Mouse (Mus musculus): ENCODE results near the gene Limk2. TPM values are rescaled to one million over a fixed set of nuclear protein-coding genes. Genes with fewer than 3 reads are reported as not detected.

The Limk2 gene
- polyA plus RNA-seq, 1 experiment from 2014 or later, result 62.0 TPM

DNA sequence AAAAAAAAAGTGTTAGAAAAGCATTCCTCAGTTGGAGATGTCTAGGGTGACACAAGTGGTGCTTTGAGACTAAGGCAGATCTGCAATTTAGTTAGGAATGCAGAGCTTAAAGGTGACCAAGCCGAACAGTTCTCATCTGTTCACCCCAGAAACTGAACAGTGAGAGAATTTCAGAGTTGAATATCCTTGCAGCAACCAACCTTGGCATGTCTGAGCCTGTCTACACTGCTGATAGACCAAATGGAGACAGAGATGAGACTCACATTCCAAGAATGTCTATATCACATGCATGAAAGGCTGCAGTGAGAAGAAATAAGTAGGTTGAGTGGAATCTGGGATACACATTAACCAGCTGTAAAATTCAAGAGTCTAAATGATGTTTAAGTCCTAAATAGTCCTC is 28.6 kb upstream of the Limk2 start:
- H3K9me3 ChIP-seq (ENCODE audit: low read length), result no peaks in the 10 kb centered on the region
- no peaks in the 10 kb centered on the region for H3K27me3 ChIP-seq (replicated peaks; ENCODE audit: insufficient read depth, low read length)
- no peak for TF ChIP-seq CTCF (IDR thresholded peaks at IDR 0.05)
- TF ChIP-seq EP300 (IDR thresholded peaks at IDR 0.05), result no peak
- no peaks in the 10 kb centered on the region for H3K4me1 ChIP-seq (ENCODE audit: insufficient read depth, low read depth, low read length)
- no peaks in the 10 kb centered on the region for H3K36me3 ChIP-seq (ENCODE audit: insufficient read depth, low read length)
- no peak overlapping the region for H3K9ac ChIP-seq (replicated peaks; ENCODE audit: low read depth)
- no peak overlapping the region for H3K4me2 ChIP-seq (replicated peaks; ENCODE audit: low read depth, low read length)
- DNase-seq (ENCODE audit: low spot score), result no peak
- no peak for ATAC-seq
- no peak overlapping the region for H3K27ac ChIP-seq (ENCODE audit: low read length)
- H3K4me3 ChIP-seq (ENCODE audit: low read depth, low read length), result no peak overlapping the region
- WGBS, result 88% methylated on average over 1 of the region's 1 CpGs

DNA sequence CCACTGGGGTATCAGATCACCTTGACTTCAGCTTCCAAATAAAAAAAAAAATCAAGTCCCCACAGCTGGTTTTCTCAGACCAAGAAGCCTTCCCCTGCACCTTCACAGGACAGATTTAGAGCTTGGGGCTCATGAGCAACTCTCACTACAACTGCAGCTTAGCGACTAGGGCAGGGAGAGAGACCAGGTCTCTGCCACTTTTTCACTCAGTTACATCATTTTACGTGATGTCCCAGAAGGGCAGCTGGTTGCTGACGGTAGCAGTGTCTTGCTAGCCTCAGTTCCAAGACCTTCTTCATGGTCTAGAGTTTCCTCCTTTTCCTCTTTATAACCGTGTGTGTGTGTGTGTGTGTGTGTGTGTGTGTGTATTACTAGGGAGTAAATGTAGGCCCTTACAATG is 24.8 kb upstream of the Limk2 start:
- H3K4me1 ChIP-seq (ENCODE audit: insufficient read depth, low read depth, low read length), result no peaks in the 10 kb centered on the region
- no peak overlapping the region for H3K4me3 ChIP-seq (ENCODE audit: low read depth, low read length)
- no peak overlapping the region for H3K4me2 ChIP-seq (replicated peaks; ENCODE audit: low read depth, low read length)
- DNase-seq (ENCODE audit: low spot score) (no peak), ATAC-seq (no peak)
- no peaks in the 10 kb centered on the region for H3K27me3 ChIP-seq (replicated peaks; ENCODE audit: insufficient read depth, low read length)
- H3K36me3 ChIP-seq (ENCODE audit: insufficient read depth, low read length), result no peaks in the 10 kb centered on the region
- H3K27ac ChIP-seq (ENCODE audit: low read length), result no peak overlapping the region
- no peak for TF ChIP-seq CTCF (IDR thresholded peaks at IDR 0.05)
- no peak for TF ChIP-seq EP300 (IDR thresholded peaks at IDR 0.05)
- no peaks in the 10 kb centered on the region for H3K9me3 ChIP-seq (ENCODE audit: low read length)
- WGBS, result 82% methylated on average over 4 of the region's 4 CpGs
- no peak overlapping the region for H3K9ac ChIP-seq (replicated peaks; ENCODE audit: low read depth)

DNA sequence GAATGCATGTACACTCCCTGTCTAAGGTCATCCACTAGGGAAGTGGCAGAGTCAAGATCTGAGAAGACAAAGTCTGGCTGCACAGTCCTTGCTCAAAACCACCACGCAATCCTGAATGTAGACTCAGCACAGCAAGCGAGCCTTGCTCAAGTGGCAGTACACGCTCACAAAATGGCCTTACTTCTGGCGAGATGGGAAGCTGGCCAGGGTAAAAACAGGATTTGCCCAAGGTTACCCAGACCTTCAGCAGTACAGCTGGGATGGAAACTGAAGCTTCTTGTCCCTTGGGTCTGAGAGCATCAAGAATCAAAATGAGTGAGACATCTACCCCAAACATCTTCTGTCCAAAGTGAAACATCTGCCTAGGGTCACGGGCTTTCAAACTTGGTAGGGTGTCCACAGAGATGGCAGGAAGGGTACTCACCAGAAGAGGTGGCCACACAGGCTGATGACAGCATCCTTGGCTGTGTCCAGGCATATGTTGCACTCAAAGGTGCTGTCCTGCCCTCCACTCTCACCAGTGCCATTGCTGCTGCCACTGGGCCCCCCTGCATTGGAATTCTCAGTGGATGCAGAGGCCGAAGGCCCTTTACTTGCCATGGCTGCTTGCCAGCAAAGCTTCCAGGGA is 23.1 kb upstream of the Limk2 start:
- Histone ChIP-seq H3K36me3 (ENCODE audit: insufficient read depth, low read length) (no peaks in the 10 kb centered on the region), H3K27ac (ENCODE audit: low read length) (no peak overlapping the region), H3K4me2 (replicated peaks; ENCODE audit: low read depth, low read length) (no peak overlapping the region), H3K4me1 (ENCODE audit: insufficient read depth, low read depth, low read length) (no peaks in the 10 kb centered on the region), H3K4me3 (ENCODE audit: low read depth, low read length) (no peak overlapping the region), H3K27me3 (replicated peaks; ENCODE audit: insufficient read depth, low read length) (no peaks in the 10 kb centered on the region), H3K9me3 (ENCODE audit: low read length) (no peaks in the 10 kb centered on the region), H3K9ac (replicated peaks; ENCODE audit: low read depth) (no peak overlapping the region)
- 82% methylated on average over 6 of the region's 6 CpGs for WGBS
- TF ChIP-seq CTCF (IDR thresholded peaks at IDR 0.05) (no peak), EP300 (IDR thresholded peaks at IDR 0.05) (no peak)
- ATAC-seq, result no peak
- no peak for DNase-seq (ENCODE audit: low spot score)

- H3K4me3 ChIP-seq (ENCODE audit: low read depth, low read length), result no peak overlapping the region
- no peak overlapping the region for H3K9ac ChIP-seq (replicated peaks; ENCODE audit: low read depth)
- no peaks in the 10 kb centered on the region for H3K9me3 ChIP-seq (ENCODE audit: low read length)
- ATAC-seq, result no peak
- H3K4me1 ChIP-seq (ENCODE audit: insufficient read depth, low read depth, low read length), result no peaks in the 10 kb centered on the region
- H3K27ac ChIP-seq (ENCODE audit: low read length), result no peak overlapping the region
- no peaks in the 10 kb centered on the region for H3K27me3 ChIP-seq (replicated peaks; ENCODE audit: insufficient read depth, low read length)
- no peak overlapping the region for H3K4me2 ChIP-seq (replicated peaks; ENCODE audit: low read depth, low read length)
- no peak for DNase-seq (ENCODE audit: low spot score)
- 91% methylated on average over 3 of the region's 3 CpGs for WGBS
- no peak for TF ChIP-seq EP300 (IDR thresholded peaks at IDR 0.05)
- TF ChIP-seq CTCF (IDR thresholded peaks at IDR 0.05), result no peak
- H3K36me3 ChIP-seq (ENCODE audit: insufficient read depth, low read length), result no peaks in the 10 kb centered on the region
Observed at GRCm38 (mm10) chr11:3431515-3431914, 22.5 kb upstream of the Limk2 start.

- Histone ChIP-seq H3K9me3 (ENCODE audit: low read length) (no peaks in the 10 kb centered on the region), H3K4me1 (ENCODE audit: insufficient read depth, low read depth, low read length) (no peaks in the 10 kb centered on the region), H3K27ac (ENCODE audit: low read length) (no peak overlapping the region), H3K36me3 (ENCODE audit: insufficient read depth, low read length) (no peaks in the 10 kb centered on the region), H3K4me3 (ENCODE audit: low read depth, low read length) (no peak overlapping the region), H3K4me2 (replicated peaks; ENCODE audit: low read depth, low read length) (no peak overlapping the region), H3K27me3 (replicated peaks; ENCODE audit: insufficient read depth, low read length) (no peaks in the 10 kb centered on the region), H3K9ac (replicated peaks; ENCODE audit: low read depth) (no peak overlapping the region)
- ATAC-seq (no peak), DNase-seq (ENCODE audit: low spot score) (no peak)
- 82% methylated on average over 7 of the region's 7 CpGs for WGBS
- TF ChIP-seq EP300 (IDR thresholded peaks at IDR 0.05), result no peak
- TF ChIP-seq CTCF (IDR thresholded peaks at IDR 0.05), result no peak
Observed at GRCm38 (mm10) chr11:3428632-3429031, 19.6 kb upstream of the Limk2 start.

- no peak overlapping the region for H3K9ac ChIP-seq (replicated peaks; ENCODE audit: low read depth)
- H3K27ac ChIP-seq (ENCODE audit: low read length), result no peak overlapping the region
- WGBS, result 70% methylated on average over 3 of the region's 3 CpGs
- no peak overlapping the region for H3K4me3 ChIP-seq (ENCODE audit: low read depth, low read length)
- no peaks in the 10 kb centered on the region for H3K27me3 ChIP-seq (replicated peaks; ENCODE audit: insufficient read depth, low read length)
- TF ChIP-seq EP300 (IDR thresholded peaks at IDR 0.05), result no peak
- no peak for TF ChIP-seq CTCF (IDR thresholded peaks at IDR 0.05)
- ATAC-seq, result no peak
- H3K36me3 ChIP-seq (ENCODE audit: insufficient read depth, low read length), result no peaks in the 10 kb centered on the region
- no peaks in the 10 kb centered on the region for H3K4me1 ChIP-seq (ENCODE audit: insufficient read depth, low read depth, low read length)
- no peak for DNase-seq (ENCODE audit: low spot score)
- no peak overlapping the region for H3K4me2 ChIP-seq (replicated peaks; ENCODE audit: low read depth, low read length)
- no peaks in the 10 kb centered on the region for H3K9me3 ChIP-seq (ENCODE audit: low read length)
Observed at GRCm38 (mm10) chr11:3427697-3428230, 18.8 kb upstream of the Limk2 start.
